Mouse (Mus musculus): ENCODE data around the gene Dhx34. TPM values are rescaled to one million over a fixed set of nuclear protein-coding genes. Genes with fewer than 3 reads are reported as not detected.

Dhx34 gene
- polyA plus RNA-seq, 2 experiments from 2014 or later = 7.0 to 10.9 TPM

- ATAC-seq = no peak
Observed at GRCm38 (mm10) chr7:16208781-16209665, 12.8 kb downstream of the Dhx34 start.

GRCm38 (mm10) chr7:16207496-16207895 lies 14.3 kb downstream of the Dhx34 start:
- ATAC-seq = peak; percentile 73

GRCm38 (mm10) chr7:16207076-16207475 lies 14.8 kb downstream of the Dhx34 start:
- ATAC-seq = peak; percentile 56

DNA sequence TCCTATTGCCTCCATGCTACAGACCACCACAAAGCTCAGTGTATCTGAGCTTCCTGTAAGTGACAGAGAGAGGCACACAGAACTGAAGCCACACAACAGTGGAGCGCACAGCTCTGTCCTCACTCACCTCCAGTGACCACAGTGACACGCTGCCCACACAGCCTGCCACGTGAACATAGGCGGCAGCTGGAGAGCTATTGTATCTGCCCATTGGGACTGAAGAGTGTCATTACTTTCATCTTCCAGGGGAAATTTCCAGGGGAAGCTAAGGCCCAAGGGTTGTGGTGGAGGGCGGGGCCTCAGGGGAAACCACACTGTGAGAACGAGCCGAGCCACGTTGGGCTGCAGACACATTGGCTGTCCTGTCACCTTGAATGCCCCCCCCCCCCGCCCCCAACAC lies 17.0 kb downstream of the Dhx34 start:
- ATAC-seq = peak; percentile 29

DNA sequence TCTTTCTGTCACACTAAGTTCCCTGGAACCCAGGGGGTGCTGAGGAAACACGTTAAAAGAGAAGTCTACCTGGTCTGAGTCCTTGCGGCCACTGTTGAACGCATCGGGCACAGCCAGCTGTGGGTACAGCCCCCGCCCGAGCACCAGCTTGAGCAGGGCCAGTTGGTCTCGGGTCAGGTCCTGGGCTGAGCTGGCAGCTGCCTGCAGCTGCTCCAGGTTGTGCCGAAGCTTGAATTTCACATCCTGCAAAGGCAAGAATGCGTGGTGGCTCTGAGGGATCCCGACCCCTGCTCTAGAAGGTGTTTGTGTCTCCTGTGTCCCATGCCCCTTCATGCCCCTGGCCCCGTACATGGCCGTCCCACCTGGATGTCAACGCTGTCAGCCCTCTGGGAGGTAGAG lies 18.3 kb downstream of the Dhx34 start:
- ATAC-seq = no peak

DNA sequence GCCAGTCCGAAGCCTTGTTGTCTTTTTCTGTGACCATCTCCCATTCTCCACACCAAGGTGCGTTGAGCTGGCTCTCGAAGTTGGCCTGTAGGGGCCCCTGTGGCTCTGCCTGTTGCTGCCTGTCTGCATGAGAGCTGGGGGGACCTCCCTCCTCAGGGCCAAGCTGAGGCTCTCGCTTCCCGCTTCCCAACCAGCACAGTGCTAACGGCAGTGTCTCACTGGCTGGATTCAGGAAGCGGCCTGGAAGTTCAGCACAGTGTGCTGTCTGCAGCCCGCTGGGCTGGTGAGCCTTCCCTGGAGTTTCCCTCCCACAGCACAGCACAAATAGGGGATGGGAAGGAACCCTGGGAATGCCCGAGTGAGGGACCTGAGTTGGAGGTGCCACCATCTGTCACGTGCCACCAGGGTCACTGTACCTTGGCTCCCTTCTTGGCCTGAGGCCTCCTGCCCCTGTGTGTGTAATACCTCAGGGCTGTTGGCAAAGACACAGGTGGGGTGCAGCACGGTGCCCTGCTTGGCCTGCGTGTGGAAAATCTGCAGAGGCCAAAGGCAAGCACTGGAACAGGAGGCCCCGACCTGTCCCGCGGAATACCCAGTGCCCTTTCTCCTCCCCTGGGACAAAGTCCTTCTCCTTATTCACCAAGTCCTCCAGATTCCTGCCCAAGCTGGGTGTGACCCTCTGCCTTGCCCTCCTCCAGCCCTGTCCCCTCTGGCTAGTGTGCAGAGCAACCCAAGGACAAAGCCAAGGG lies 18.9 kb downstream of the Dhx34 start:
- ATAC-seq = no peak

- ATAC-seq = peak; percentile 66
Observed at GRCm38 (mm10) chr7:16201136-16201535, 20.7 kb downstream of the Dhx34 start.

DNA sequence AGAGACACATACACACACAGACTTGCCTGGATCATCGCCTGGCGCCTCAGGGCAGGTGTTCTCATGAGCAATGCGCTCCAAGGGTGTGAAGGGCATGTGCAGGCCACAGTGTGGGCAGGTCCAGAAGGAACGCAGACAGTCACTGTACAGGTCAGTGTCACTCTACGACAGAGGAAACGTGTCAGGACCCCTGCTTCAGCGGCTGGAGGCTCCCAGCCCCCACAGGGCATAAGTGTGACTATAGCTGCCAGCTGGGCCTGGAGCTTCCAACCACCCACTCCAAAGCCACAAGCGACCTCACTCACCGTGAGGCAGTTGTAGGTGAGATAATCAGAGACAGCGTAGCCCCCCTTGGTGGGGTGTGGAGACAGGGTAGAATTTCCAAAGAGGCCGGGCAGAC lies 23.3 kb downstream of the Dhx34 start:
- ATAC-seq = no peak

- no peak for ATAC-seq
Observed at GRCm38 (mm10) chr7:16197166-16197565, 24.7 kb downstream of the Dhx34 start.

DNA sequence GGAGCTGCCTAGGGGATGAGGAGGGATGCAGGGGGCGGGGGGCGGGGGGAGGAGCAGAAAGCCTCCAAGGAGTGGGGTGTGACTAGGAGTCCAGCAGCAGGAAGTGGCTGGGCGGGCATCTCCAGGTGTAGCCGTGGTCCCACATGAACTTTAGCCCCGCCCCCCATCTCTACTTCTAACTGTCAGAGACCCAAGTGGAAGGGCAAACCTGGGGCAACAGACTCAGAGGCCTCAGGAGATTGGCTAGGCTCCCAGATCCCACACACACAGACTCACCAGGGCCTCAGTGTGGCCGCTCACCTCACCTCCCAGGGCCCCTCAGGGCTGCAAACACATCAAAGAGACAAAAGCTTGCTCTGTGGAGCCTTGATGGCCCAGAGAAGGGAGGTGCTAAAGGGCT lies 25.2 kb downstream of the Dhx34 start:
- ATAC-seq = no peak

DNA sequence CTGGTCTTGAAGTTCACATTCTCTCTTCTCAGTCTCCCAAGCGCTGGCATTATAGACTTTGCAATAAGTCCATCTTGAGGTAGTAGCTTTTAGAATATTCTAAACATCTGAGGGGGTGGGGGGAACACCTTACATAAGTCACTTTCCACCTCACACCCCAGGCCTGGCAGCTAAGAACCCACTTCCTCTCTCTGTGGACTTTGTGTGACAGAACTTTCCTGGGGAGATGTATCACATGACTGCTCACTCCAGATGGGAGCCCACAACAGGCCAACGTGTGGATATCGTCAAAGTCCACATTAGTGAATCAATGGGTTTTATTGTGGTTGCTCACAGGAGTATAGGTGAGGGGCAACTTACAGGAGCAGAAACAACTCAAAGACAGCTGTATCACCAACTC lies 28.1 kb downstream of the Dhx34 start:
- ATAC-seq = peak; percentile 78

GRCm38 (mm10) chr7:16192315-16192714 lies 29.5 kb downstream of the Dhx34 start:
- ATAC-seq = peak; percentile 47

- no peak for ATAC-seq
Observed at GRCm38 (mm10) chr7:16187494-16187893, 34.3 kb downstream of the Dhx34 start.

GRCm38 (mm10) chr7:16183663-16184062 lies 38.2 kb downstream of the Dhx34 start:
- ATAC-seq = no peak

DNA sequence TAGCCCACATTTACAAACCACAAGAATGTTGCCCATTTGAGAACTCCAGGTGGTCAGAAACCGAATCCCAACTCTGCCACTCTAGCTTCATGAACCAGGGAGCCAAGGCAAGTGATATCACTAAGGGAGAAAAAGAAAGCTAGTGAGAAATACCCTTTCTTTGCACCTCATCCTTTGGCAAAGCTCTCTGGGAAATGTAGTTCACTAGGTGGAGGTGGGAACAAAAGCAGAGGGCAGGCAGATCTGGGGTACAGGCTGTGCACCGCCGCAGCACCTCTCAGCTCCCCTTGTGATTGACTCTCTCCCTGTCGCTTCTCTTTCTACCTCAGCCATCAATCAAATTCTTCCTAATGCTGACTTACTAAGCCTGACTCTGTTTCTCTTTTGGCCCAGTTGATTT lies 43.7 kb downstream of the Dhx34 start:
- no peak for ATAC-seq

DNA sequence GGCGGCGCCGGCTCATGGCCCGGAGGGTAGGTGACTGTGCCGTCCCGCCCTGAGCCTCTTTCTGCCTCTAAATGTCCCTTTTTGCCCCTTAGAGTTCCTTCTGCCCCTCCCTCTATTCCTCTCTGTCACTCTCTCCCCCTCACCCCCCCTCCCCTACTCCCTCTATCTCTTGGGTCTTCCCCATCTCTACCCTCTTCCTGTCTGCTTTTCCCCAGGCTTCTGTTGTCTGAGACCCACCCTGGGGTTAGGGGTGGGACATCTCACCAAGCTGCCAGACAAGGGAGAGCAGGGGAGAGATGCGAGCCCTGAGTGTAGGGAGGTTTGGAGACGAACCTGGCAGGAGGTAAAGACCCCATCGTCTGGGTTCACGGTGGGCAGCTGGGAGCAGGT lies 46.3 kb downstream of the Dhx34 start:
- ATAC-seq = peak; percentile 47

DNA sequence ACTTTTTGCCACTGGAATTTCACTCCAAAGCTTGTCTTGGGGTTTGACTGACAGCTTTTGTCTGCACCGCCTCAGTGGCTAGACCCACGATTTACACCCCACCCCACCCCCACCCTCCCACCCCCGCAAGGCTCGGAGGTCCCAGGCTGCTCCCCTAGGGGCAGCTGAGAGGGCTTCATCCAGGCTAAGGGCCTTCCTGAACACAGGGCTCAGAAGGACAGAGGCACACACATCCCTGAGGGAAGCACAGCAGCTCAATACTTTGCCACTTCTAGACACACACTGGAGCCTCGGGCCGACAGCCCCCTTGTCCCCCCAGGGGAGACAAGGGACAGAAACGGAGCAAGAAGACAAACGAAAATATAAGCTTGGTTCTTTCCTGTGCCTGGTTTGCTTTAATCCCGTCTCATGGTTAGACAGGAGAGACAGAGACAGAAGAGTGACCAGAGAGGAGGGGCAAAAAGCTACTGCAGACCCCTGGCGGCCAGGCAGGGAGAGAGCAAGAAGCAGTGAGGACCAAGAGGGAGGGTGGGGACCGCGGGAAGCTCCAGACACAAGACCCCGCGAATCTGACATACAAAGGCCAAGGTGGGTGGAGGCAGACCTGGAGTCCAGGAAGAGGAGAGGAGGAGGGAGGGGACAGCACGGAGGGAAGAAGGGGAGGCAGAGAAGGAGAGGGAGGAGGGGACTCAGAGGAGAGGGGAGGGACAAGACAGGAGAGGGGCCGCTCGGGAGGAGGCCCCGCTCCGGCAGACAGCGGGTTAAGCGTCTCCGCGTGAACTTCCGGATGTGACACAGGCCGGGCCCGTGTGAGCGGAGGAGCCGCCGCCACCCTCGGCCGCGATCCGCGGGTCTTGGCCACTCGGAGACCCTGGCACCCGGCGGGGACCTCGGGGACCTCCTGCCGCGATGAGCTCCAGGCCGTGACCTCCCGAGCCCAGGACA lies 47.0 kb downstream of the Dhx34 start, which contains the start of gene Meis3:
TSS of gene Meis3 (plus strand) at position 494 of the 945 bp plus-strand sequence.
- peak; percentile 84 for ATAC-seq

GRCm38 (mm10) chr7:16173146-16173545 lies 48.7 kb downstream of the Dhx34 start:
- ATAC-seq = no peak

GRCm38 (mm10) chr7:16172586-16173140 lies 49.2 kb downstream of the Dhx34 start:
- no peak for ATAC-seq

DNA sequence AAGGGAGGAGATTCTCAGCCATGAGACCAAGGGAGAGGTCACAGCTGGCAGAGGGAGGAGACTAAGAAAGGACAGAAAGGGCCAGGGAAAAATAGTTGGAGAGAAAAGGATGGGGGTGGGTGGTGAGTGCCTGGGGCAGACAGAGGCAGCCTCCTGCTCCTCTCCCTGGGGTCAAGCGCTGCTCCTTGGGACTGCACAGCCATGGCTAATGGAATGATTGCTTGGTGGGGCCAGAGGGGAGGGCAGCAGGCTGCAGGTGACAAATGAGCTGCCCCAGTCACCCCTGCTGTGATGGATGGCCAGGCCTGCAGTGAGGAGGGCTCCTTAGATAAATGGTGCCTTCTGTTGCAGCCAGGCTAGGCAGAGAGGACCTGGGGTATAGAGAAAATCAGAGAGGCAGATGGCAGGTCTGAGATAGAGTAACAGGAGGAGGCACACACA lies 49.7 kb downstream of the Dhx34 start:
- ATAC-seq = no peak

GRCm38 (mm10) chr7:16162036-16162435 lies 59.8 kb downstream of the Dhx34 start:
- no peak for ATAC-seq

GRCm38 (mm10) chr7:16161302-16161701 lies 60.5 kb downstream of the Dhx34 start:
- ATAC-seq = no peak

Measured in activated CD4-positive, CD25-positive, alpha-beta regulatory T cell, adult 4 months (primary cell).